Mouse (Mus musculus): Measurements from ENCODE around the gene Stk32b.

Stk32b gene

DNA sequence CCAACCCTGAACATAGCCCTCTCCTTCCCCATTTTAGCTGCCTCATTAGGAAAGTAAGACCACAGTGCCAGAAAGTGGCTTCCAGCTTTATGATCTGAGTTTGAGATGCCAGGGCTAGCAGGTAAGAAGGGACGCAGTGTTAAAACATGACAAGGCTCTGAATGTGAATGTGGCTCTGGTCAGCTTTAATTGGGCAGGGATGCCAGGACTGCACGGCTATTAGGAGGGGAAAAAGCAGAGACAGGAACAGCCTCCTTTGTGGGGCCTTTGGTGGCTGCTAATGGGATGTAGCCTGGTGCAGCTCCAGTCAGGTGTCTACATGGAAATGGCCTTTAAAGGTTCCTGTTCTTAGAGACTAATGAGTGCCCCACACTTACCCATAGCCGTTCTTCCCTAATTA is 52.0 kb downstream of the Stk32b start:
- in situ Hi-C loops (cut with MboI) = no loop called here

DNA sequence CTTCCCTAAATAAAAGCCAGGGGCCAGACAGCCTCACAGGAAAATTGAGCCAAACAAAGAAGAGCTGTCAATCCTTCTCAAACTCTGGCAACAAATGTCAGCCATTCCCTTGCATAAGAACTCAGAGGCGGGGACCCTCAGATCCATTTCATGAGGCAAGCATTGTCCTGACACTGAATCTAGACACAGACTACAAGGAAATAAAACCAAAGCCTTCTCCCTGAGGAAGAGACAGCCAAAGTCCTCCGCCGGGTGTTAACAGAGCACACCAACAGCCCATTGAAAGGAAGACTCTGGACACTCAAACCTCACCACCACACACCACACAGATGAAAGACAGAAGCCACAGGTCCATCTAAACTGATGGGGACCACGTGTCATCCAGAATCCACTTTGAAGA is 57.8 kb downstream of the Stk32b start:
- in situ Hi-C loops (cut with MboI) = no loop called here

DNA sequence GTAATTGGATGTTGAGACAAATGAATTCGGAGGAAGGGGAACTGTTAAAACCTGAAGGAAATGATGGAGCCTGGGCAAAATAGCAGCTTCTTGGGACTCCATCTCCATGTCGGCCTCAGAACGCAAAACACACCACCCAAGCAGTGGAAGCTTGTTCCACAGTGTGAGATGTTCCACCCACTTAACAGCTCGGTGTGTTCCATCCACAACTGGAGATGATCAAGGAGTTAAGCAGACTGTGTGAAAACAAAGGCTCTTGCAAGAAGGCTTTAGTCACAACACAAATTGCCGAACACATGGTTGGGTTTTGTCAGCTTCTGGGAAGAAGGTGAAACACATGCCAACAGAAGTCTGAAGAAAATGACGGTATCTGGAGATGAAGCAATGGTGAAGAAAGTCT is 59.2 kb downstream of the Stk32b start:
- in situ Hi-C loops (cut with MboI) = no loop called here

DNA sequence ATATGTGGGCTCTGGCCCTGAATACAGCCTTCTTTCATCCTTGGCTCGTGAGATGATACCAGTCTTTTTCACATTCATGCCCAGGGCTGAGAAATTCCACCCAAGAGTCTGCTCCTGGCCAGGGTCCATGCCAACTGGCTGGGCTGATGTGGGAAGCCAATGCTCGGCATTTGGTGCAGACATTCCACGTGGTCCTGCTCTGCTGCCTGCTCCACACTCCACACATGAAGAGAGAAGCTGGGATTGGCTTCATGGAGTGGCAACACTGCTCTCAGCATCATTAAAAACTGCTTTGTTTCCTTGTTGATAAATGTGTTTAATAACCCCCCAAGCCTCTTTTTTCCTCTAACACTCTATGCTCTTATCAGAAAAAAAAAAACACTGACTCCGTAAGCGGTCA is 61.8 kb downstream of the Stk32b start:
- in situ Hi-C loops (cut with MboI) = no loop called here

DNA sequence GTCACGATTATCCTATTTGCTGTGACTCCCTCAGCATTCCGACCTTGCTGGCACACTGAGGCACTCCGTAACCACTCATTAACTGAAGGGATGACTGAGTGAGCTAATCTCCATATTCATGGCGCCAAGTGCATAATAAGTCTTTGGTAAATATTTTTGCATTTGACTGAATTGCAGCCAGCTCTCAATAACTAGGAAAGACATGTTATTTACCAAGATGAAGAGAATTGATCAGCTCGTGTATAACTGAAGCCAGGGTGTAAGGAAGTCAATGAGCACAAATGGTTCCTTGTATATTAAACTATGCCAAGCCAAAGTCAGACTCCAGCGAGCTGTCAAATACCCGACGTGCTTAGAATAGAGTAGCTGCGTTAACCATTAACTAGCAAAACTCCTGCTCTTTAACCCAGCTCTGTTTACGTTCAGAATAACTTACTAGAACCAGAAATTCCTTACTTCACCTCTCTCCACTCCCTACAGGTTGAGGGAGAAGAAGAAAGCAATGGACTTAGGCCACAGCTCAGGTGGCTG is 66.2 kb downstream of the Stk32b start:
- in situ Hi-C loops (cut with MboI) = no loop called here

DNA sequence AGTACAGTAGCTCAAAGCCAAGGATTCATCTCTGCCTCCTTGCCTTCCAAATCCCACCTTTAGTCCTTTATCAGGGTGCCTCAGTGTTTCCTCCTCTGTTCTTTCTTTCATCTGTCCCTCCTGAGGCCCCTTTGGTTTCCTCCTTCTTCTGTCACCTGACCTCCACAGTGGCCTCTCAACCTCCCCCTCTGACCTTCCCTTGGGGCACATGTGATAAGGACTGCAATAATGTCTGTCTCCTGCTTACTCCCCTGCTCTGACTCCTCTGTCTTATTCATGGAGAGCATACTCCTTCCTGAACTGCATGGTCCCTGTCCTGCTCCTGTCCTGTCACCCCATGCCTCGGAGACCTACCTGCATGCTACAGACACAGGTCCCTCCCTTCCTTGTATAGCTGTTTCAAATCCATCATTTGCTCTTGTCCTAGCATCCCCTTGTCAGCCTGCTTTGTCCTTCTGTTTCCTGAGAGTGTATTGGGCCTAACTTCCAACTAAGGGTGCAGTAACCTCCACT is 66.8 kb downstream of the Stk32b start:
- in situ Hi-C loops (cut with MboI) = no loop called here

DNA sequence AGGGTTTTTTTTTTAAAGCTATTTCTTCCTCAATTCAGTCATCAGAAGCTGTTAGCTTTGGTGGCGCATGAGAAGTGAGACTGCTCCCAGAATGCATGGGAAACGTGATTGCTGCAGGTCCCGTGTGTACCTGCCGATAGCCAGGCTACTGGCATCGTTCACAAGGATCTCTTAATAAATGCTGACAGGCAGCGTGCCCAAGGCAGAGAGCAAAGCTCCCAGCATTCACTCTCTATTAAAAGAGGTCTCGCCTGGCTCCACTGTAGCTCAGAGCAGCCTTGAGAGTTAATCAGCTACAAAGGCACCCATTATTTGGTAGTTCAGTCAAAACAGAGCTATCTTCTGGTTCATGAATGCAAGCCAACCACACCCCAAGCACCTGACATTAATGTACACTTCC is 72.9 kb downstream of the Stk32b start:
- in situ Hi-C loops (cut with MboI) = no loop called here

DNA sequence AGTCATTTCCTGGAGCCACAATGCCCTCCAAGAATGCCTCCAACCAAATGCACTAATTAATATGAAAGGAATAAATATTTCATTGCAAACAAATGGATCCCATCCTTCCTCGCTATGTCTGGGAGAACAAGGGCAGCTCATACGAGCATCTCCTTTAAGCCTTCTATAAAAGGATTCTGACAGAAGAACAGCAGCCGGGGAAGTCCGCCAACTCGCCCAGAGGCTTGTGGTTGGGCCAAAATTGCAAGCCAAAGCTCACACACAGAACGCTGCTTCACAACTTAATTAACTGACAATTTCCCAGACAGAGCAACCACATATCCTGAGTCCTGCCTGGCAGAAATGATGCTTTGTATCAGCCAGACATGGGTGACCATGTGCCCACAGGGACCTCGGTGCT is 74.5 kb downstream of the Stk32b start:
- in situ Hi-C loops (cut with MboI) = no loop called here

DNA sequence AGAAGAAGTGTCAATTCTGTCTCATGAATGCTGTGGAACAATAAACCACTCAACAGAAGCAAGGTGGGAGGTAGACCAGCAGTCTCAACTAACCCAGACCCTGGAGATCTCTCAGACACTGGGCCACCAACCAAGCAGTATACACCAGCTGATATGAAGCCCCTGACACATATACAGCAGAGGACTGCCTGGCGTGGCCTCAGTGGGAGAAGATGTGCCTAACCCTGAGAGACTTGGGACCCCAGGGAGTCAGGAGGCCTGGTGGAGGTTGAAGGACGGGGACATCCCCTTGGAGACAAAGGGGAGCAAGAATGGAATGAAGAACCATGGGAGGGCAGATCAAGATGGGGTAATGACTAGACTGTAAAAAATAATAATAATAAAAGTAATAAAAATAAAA is 82.2 kb downstream of the Stk32b start:
- in situ Hi-C loops (cut with MboI) = no loop called here

DNA sequence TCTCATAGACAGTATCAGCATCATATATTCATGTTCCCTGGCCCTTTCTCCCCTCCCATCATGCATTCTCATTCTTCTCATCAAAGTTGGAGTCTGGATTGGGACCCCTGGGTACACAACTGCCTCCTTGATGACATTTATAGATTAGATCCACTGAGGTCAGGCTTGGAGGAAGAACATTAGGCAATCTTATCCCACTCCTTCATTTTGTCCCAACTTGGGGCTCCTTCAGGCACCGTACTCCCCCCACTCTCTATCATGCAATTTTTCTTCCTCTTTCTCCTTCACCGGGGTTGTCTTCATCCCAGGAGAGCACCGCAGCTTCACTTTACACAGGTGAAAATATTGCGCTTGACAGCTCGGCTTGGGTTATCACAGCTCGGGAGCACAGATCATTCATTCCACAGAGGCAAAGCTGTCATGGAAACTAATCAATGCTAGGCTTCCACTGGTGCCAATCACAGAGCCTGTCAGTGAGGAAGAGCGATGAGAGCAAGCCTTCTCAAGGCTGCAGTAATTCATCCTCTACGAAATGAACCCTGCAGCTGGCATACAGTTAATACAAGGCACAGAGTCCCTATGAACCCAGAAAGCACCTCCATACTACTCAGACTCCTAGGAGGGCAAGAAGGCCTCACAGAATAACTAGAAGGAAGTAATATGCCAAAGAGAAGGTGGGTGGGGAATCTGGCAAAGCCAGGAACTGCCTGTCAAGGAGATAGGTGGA is 89.4 kb downstream of the Stk32b start:
- in situ Hi-C loops (cut with MboI) = no loop called here

DNA sequence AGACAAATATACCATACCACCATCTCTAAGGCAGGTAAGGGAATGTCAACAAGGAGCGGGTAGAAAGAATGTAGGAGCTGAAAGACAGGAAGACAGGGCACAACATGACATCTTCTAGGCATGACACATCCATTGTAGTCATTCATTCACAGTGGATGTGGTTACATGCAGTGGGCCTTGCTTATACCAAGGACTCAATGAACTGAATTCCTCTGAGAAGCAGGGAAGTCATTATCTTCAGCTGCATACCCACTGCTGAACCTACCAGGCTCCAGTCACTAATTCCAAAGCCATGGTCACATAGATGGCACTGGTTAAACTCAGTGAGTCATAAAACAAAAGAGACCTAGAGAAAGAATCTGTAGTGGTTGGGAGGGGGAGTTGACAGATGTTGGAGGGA is 105.1 kb downstream of the Stk32b start:
- in situ Hi-C loops (cut with MboI) = no loop called here

DNA sequence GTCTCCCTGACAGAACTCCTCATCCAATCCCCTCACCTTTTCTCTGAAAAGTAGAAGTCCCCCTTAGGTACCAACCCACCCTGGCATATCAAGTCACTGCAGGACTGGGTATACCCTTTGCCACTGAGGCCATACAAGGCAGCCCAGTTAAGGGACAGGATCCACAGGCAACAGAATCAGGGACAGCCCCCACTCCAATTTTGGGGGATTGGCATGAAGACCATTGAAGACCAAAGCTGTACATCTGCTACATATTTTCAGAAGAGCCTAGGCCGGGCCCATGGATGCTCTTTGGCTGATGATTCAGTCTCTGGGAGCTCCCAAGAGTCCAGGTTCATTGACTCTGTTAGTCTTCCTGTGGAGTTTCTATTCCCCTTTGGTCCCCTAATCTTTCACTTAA is 117.4 kb downstream of the Stk32b start:
- in situ Hi-C loops (cut with MboI) = no loop called here

DNA sequence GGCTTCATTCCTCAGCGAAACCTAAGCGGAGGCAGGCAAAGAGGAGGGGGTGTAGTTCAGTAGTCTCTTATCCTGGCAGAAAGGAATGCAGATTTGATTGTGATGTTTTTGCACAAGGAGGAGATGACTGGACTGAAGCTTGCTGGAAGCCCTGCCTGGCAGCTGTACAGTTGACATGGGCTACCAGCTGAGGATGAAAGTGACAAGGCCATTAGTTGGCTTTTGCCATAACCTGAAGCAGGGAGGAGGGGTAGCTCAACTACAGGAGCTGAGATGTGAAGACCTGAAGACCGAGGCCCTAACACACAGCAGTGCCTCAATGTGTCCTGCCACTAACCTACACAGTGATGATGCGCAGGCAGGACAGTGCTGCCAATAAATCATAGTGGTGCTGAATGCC is 118.7 kb downstream of the Stk32b start:
- in situ Hi-C loops (cut with MboI) = no loop called here

DNA sequence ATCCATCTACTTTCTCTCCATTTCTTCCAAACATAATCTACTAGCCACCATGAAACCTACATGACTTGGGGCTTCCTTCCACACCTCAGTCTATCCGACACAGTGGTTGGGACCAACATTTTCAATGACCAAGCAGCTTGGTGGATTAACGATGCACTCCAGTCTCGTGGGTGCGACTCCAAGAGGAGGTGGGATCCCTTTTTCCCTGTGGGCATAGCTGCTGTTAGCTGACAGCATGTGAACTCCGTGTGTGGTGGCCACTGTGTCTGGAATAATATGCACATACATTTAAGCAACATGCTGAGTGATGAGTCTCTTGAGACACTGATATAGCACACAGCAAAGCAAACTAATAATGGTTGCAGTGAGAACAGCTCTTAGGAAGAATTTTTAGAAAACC is 124.6 kb downstream of the Stk32b start:
- in situ Hi-C loops (cut with MboI) = no loop called here

DNA sequence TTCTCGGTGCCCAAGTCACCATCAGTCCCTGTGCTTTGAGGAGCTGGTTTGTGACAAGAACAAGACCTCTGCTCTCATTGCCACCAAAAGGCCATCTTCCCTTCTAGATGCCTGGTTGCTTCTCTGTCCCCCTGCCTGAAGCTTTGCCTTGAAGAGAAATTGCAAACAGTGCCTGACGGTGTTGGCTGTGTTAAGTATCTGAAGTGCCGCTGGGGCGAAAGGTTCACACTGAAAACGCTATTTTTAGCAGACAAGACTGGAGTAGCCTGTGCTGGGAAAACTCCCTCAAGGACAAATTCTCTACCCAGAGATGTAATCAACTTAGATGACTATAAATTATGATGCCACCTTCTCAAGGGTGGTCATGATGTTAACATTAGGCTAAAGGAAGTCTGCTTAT is 129.1 kb downstream of the Stk32b start:
- in situ Hi-C loops (cut with MboI) = no loop called here

DNA sequence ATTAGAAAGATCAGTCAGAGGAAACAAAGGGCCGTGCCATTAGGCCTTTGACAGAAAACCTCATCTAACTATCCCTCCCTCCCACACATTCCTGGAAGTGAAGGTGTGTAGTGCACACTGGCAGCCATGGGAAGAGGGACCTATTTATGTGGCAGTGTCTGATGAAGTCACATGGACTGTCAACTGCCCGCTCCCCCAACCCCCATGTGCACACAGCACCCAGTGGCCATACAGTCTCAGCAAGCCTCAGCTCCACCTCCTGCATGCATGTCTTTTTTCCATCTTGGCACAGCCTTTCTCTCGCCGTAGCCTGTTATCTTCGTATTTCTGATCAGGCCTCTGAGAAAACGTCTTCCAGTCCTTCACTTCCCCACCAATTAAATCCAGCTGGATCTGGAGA is 130.9 kb downstream of the Stk32b start:
- in situ Hi-C loops (cut with MboI) = no loop called here

DNA sequence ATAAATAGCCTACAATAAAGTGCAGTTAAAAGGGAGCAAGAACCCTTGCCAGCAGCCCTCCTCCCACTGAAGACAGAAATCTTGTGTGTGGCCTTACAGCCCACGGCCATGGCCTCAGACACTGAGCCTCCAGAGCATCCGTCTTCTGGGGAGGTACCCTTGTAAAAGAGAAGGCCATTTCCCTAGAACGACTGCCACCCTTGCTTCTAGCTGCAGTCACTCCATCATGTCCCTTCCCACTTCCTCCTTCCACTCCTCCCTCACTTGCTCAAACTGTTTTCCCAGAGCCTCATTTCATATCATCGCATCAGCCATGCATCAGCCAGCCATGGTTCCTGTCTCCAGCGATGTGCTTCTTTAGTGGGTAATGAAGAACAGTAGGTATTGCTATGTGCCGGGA is 141.5 kb downstream of the Stk32b start:
- in situ Hi-C loops (cut with MboI) = no loop called here

DNA sequence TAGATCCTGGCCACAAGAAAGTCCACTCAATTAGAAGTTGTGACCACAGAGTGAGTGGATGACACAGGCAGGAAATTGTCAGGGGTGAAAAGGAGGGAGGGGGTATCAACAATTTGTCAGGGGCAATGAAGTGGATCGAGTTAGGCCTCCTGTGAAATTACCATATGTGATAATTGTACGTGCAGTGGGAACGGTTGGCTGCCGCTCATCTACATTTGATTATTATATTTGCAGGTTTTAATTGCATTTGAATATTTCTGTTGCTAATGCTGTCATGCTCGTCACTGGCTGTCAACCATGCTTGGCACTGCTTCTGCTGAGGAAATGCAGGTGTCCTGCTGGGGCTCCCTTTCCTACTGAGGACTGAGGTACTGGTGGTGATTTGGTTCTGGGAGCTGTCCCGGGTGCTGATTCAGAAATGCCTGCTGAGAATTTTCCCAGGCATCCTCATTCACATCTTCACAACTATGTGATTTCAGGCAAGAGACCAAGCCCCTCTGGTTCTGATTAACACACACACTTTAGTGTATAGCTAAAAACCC is 159.6 kb downstream of the Stk32b start:
- in situ Hi-C loops (cut with MboI) = no loop called here

DNA sequence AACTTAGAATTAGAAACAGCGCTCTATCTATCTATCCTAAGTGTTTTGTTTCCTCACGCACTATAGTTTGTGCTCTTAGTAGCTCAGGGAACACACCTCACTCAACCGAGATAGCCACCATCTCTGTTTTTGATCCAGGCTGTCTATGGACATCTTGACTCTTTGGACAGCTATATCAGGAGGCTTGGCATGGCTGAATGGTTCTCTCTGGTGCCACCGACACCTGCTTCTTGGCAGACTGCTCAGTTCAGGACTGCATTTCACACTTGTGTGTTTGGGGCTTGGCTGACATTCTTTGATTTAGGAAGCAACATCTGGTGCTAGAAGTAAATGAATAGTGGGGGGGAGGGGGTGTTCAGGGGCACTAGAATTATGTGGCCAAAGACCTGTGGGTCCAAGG is 162.7 kb downstream of the Stk32b start:
- in situ Hi-C loops (cut with MboI) = no loop called here

DNA sequence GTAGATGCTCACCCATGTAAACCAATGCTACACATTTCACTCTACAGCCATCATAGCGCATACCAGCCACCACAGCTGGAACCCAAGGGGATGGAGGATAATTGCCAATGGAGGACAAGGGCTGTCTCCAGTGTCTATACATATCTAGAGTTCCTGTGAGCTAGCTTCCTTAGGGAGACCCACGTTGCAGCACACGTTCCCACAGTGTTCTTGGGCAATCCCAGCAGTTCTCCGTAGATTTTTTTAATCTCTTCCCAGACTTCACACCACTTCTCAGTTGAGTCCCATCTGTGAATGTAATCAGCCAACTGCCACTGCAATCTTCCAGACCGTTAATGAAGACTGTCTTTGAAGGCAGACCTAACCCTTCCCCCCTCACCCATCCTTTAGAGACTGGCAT is 165.3 kb downstream of the Stk32b start:
- in situ Hi-C loops (cut with MboI) = no loop called here

DNA sequence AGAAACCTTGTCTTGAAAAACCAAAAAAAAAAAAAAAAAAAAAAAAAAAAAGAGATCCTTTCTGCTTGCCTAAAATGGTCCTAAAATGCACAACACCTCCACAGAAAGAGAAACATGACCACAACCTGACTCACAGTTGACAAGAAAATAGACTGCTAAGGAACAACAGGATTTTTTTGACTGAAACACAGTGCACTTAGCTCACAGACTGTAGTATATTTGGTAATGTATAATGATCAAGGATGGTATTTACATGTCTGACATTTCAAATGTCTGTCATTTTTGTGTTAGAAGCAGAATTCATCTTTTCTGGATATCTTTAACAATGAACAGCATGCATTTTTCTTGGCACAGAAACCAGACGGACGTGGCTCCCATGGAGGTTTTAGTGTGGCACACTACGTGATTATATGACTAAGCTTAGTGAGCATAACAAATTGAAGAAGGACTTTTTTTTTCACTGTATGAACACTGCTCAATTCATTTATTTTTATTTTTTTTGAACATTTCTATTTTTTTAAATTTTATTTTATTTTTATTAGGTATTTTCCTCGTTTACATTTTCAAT is 181.2 kb downstream of the Stk32b start:
- in situ Hi-C loops (cut with MboI) = no loop called here

DNA sequence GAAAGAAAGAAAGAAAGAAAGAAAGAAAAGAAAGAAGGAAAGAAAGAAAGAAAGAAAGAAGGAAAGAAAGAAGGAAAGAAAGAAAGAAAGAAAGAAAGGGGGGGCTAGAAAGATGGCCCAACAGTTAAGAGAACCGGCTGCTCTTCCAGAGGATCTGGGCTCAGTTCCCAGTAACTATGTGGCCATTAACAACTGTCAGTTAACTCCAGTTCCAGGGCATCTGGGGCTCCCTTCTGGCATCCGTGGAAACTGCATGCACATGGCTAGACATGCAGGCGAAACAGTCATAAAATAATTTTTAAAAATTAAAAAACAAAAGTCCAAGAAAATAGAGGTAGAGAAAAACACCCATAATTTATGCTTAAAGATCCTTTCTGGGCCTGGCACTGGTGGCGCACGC is 181.7 kb downstream of the Stk32b start:
- in situ Hi-C loops (cut with MboI) = no loop called here

DNA sequence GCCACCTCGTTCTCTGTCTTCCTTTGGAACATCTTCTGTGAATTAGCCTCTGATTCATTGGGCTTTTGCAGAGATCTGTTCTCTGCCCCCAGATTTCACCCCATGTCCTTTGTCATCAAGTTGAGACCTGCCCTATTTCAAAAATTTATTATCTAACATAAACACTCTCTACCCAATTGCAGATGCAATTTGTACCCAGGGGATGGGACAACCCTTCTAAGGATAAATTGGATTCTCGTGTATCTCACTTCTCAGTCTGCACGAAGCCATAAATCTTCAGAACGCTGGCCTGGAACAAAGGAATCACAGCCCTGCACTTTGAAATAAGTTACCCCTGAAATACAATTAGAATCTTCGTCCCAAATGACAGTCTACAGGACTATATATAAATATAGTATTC is 191.6 kb downstream of the Stk32b start:
- in situ Hi-C loops (cut with MboI) = no loop called here

Measured in mature B cell (primary cell).